In genomic region chr13:13867078-13867759, GRCm38 (mm10) we compare ENCODE assay signal across 8 mouse cellular contexts.
A peak's percentile ranks its signal among the peaks of the same experiment; 100 is the strongest.
DNase-seq lines count a peak whose midpoint lies in the region; ATAC-seq and TF ChIP-seq lines count a peak whose summit lies in the region.

No protein-coding gene starts in this region.

- H3K4me3 ChIP-seq in liver, postnatal 0 days (ENCODE audit: low read depth, low read length): no peak overlapping the region
- H3K4me3 ChIP-seq in liver, embryonic 11.5 days (ENCODE audit: low read depth, low read length): no peak overlapping the region
- no peak overlapping the region for H3K4me3 ChIP-seq in hindbrain, embryonic 13.5 days
- no peak overlapping the region for H3K4me3 ChIP-seq in myocyte

- H3K4me2 ChIP-seq in liver, postnatal 0 days (ENCODE audit: low read depth, low read length): no peak overlapping the region
- no peak overlapping the region for H3K4me2 ChIP-seq in liver, embryonic 11.5 days
- no peak overlapping the region for H3K4me2 ChIP-seq in hindbrain, embryonic 13.5 days
- H3K4me2 ChIP-seq in myocyte (ENCODE audit: low read depth): no peak overlapping the region

- H3K27me3 ChIP-seq in liver, postnatal 0 days (ENCODE audit: insufficient read depth, low read length): no peaks in the 10 kb centered on the region
- H3K27me3 ChIP-seq in liver, embryonic 11.5 days (replicated peaks; ENCODE audit: control insufficient read depth, insufficient read depth, low read length): no peaks in the 10 kb centered on the region
- no peaks in the 10 kb centered on the region for H3K27me3 ChIP-seq in hindbrain, embryonic 13.5 days
- H3K27me3 ChIP-seq in myocyte (ENCODE audit: control insufficient read depth, insufficient read depth, insufficient read length): no peaks in the 10 kb centered on the region

- H3K9ac ChIP-seq in liver, postnatal 0 days (replicated peaks): no peak overlapping the region
- H3K9ac ChIP-seq in liver, embryonic 11.5 days (ENCODE audit: low read depth, low read length): no peak overlapping the region
- no peak overlapping the region for H3K9ac ChIP-seq in hindbrain, embryonic 13.5 days

- H3K9me3 ChIP-seq in liver, postnatal 0 days (ENCODE audit: low read length): no peaks in the 10 kb centered on the region
- no peaks in the 10 kb centered on the region for H3K9me3 ChIP-seq in liver, embryonic 11.5 days (ENCODE audit: control insufficient read depth, low read length)
- no peaks in the 10 kb centered on the region for H3K9me3 ChIP-seq in hindbrain, embryonic 13.5 days

- H3K79me2 ChIP-seq in myocyte (ENCODE audit: control insufficient read depth, insufficient read depth): no peaks in the 10 kb centered on the region

- DNase-seq in liver, postnatal 0 days: peak; percentile 37
- no peak for DNase-seq in liver, embryonic 11.5 days (ENCODE audit: low spot score)
- peak; percentile 42 for DNase-seq in NIH3T3 (ENCODE audit: low read depth)
- no peak for DNase-seq in Muller cell, postnatal 12 days (ENCODE audit: inconsistent ontology term)

- no peak for TF ChIP-seq EP300 in liver, postnatal 0 days (IDR thresholded peaks at IDR 0.05; ENCODE audit: low read depth)

- no peak for TF ChIP-seq POLR2A in myocyte (IDR thresholded peaks at IDR 0.05; ENCODE audit: insufficient read length, low read depth)

- TF ChIP-seq CTCF in liver, postnatal 0 days (IDR thresholded peaks at IDR 0.05; ENCODE audit: low read depth): no peak

- peak; percentile 47; the same call in 1 of the 2 replicates for ATAC-seq in liver, postnatal 0 days
- ATAC-seq in liver, embryonic 11.5 days (replicated peaks; ENCODE audit: low FRiP score): no peak
- ATAC-seq in hindbrain, embryonic 13.5 days (ENCODE audit: low FRiP score): peak; percentile 57; the same call in 1 of the 2 replicates
- ATAC-seq in erythroid progenitor cell, adult 5-6 weeks (replicated peaks; ENCODE audit: low FRiP score, poor library complexity, severe bottlenecking): no peak
- ATAC-seq in monocyte, adult 5-6 weeks (replicated peaks; ENCODE audit: insufficient number of reproducible peaks, low FRiP score, low TSS enrichment, poor library complexity, severe bottlenecking): no peak

- H3K4me1 ChIP-seq in liver, postnatal 0 days (ENCODE audit: insufficient read depth): no peaks in the 10 kb centered on the region
- no peaks in the 10 kb centered on the region for H3K4me1 ChIP-seq in liver, embryonic 11.5 days (replicated peaks; ENCODE audit: control insufficient read depth, insufficient read depth, low read length)
- no peaks in the 10 kb centered on the region for H3K4me1 ChIP-seq in hindbrain, embryonic 13.5 days (replicated peaks)

- H3K27ac ChIP-seq in liver, postnatal 0 days (ENCODE audit: low read depth): no peak overlapping the region
- H3K27ac ChIP-seq in liver, embryonic 11.5 days (ENCODE audit: low read depth, low read length): no peak overlapping the region
- no peak overlapping the region for H3K27ac ChIP-seq in hindbrain, embryonic 13.5 days

- no peaks in the 10 kb centered on the region for H3K36me3 ChIP-seq in liver, postnatal 0 days (replicated peaks; ENCODE audit: insufficient read depth, low read length)
- no peaks in the 10 kb centered on the region for H3K36me3 ChIP-seq in liver, embryonic 11.5 days (ENCODE audit: control insufficient read depth, insufficient read depth, low read length)
- H3K36me3 ChIP-seq in hindbrain, embryonic 13.5 days: no peaks in the 10 kb centered on the region
- H3K36me3 ChIP-seq in myocyte (ENCODE audit: control insufficient read depth, insufficient read depth): no peaks in the 10 kb centered on the region

- H3ac ChIP-seq in myocyte (ENCODE audit: control insufficient read depth, insufficient read length): no peak overlapping the region

- WGBS in liver, postnatal 0 days (ENCODE audit: insufficient replicate concordance): 60% methylated on average over 2 of the region's 2 CpGs
- 79% methylated on average over 2 of the region's 2 CpGs for WGBS in liver, embryonic 11.5 days
- WGBS in hindbrain, embryonic 13.5 days: 85% methylated on average over 2 of the region's 2 CpGs

TF ChIP-seq in myocyte, 11 proteins besides CTCF, POLR2A, EP300 and RAD21:
- TF ChIP-seq CEBPB (IDR thresholded peaks at IDR 0.05; ENCODE audit: insufficient read depth, poor library complexity, severe bottlenecking) (no peak), USF1 (IDR thresholded peaks at IDR 0.05; ENCODE audit: low read depth) (peak; percentile 78)

Comparison
In these comparisons a context has a peak if more than half of its experiments do, and no peak if none do; other contexts are left out.
1. ATAC-seq: peak in liver, postnatal 0 days (single experiment) and hindbrain, embryonic 13.5 days (single experiment); none in liver, embryonic 11.5 days (single experiment), erythroid progenitor cell, adult 5-6 weeks (single experiment) and monocyte, adult 5-6 weeks (single experiment).
2. DNase-seq: peak in liver, postnatal 0 days (single experiment) and NIH3T3 (single experiment); none in liver, embryonic 11.5 days (single experiment) and Muller cell, postnatal 12 days (single experiment).